Mouse (Mus musculus): ENCODE measurements around the gene Med24.
"Not testable (repeated sequence)": the region's sequence is repeated elsewhere in the genome, so short reads cannot be mapped to it uniquely, and the experiment has no call there.

Gene Med24

DNA sequence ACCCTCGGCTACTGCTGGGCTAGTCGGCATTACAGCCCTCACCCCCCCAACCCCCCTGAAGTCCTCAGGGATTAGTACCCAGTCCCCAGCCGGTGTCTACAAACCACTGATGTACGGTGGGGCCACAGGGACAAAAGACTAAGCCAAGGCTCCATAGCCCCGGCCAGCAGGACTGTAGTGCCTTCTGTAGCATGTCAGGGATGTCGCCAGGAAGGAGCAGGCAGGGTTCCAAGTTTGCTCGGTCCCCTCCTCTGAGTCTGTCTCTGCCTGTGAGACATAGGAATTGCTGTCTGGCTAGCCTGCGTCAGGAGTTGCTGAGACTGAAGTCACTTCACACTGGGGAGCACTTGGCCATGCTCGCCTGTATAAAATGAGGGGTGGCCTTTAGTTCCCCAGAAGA lies 34.9 kb downstream of the Med24 start:
- DNase-seq (ENCODE audit: low spot score in 2 of 2), result no peak

GRCm38 (mm10) chr11:98693746-98694145 lies 35.5 kb downstream of the Med24 start:
- no peak for DNase-seq (ENCODE audit: low spot score in 2 of 2)

DNA sequence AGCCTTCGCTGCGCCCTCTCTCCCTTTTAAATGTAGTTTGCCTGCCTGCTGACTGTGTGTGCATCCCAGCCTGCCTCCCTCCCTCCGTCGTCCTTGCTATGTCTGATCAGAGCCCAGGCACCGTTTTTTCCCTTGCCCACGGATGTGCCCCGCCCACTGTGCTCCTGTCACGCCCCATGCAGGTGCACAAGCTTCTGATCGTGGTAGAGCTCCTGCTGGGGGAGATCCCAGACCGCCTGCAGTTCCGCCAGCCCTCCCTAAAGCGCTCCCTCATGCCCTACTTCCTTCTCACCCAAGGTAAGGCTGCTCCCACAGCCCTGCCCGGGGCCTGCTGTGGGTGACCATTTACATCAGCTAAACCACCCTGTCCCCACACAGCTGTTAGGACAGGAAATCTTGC lies 36.0 kb downstream of the Med24 start:
- no peak for DNase-seq (ENCODE audit: low spot score in 2 of 2)

DNA sequence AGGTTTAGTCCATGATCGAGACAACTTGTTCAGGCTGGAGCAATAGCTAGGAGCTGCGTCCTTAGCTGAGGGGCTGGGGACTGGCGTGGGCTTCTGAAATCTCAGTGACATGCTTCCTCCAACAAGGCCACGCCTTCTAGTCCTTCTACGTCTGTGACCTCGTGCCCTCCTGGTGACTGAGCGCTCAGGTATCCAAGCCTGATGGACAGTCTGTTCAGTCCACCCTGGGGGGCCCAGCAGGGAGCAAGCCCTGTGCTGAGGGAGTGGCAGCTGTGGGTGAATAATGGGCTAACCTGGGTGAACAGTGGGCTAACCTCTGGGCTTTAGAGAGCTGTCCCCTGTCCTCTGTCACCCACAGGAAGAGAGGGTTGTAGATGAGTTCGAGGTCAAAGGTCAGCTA lies 41.2 kb downstream of the Med24 start:
- no peak for DNase-seq (ENCODE audit: low spot score in 2 of 2)

DNA sequence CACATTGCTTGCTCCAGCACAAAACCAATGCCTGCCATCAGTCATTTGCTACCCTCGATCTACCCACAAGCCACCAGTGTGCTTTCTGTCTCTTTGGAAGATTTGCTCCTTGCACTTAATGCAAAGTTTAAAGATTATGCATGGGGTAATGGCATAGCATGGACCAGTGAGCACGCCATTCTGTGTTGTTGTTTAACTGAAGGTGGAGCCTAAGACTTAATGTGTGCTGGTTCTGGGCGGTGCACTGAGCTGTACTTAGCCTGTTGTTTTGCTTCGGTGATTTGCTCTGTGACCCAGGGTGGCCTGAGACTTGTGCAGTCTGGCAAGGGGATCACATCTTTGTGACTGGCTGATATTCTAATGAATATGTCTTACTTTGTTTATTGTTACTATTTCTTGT lies 42.3 kb downstream of the Med24 start:
- DNase-seq (ENCODE audit: low spot score in 2 of 2), result no peak

DNA sequence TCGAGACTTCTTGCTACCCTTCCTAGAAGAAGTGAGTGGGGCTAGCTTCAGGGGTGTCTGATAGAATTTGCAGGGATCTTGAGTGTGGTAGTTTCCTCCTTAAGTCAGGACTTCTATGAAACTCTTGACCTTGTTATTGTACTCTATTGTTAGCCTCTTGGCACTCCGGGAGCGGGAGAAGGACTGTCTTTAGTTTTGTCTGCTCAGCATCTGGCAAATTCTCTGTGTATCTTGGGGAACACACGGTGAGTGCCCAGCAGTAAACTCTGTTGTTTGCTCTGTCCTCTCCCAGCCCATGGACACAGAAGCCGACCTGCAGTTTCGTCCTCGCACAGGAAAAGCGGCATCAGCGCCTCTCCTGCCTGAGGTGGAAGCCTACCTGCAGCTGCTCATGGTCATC lies 43.6 kb downstream of the Med24 start:
- no peak for DNase-seq (ENCODE audit: low spot score in 2 of 2)

- DNase-seq (ENCODE audit: low spot score in 2 of 2), result no peak
These were observed 46.4 kb downstream of the Med24 start for GRCm38 (mm10) chr11:98682811-98683210.

DNA sequence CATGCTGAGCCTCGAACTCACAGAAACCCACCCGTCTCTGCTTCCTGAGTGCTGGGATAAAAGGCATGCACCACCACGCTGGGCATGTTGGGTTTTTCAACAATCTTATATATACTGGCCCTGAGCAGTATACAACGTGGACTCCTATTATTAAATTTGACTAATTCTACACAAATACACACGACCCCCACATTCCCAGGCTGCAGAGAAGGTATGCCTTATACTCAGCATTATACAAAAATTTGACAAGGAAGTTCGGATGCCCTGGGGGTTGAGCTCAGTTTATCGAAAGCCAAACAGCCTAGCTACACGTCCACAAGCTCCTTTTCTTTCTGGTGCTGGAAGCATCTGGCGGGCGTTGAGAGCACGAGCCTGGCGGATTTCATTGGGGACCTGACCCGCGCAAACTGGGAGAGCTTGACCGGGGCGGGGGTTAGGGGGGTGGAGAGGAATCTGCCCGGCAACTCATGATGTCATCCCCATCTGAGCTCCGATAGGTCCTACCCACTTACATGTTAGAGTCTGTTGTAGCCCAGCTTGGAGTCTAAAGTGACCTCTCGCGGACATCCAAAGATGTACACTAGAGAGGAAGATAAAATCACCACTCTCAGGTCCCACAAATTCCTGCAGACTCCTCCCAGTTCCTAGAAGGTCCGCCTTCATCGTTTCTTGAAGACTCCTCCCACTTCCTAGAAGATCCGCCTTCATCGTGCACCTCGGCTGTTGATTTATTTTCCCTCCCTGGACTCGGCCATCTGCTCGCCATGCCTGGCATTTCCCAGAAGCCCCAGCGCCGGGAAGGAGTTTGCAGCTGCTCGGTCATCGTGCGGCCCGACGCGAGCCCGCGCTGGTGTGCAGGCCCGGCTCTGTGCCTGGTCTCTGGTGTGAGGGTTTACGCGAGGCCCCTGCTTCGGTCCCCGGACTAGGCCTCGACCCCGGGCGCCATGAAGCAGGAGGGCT lies 47.2 kb downstream of the Med24 start, which contains the start of gene Psmd3:
Gene Psmd3 (plus strand): TSS at position 769 of the 960 bp plus-strand sequence.
- peak; percentile 97 to 100 for DNase-seq (ENCODE audit: low spot score in 2 of 2)

- DNase-seq (ENCODE audit: low spot score in 2 of 2), result no peak
These were observed 48.0 kb downstream of the Med24 start for GRCm38 (mm10) chr11:98681186-98681585.

- DNase-seq (ENCODE audit: low spot score in 2 of 2), result not testable (repeated sequence)
These were observed 48.6 kb downstream of the Med24 start for GRCm38 (mm10) chr11:98680595-98680994.

- no peak for DNase-seq (ENCODE audit: low spot score in 2 of 2)
These were observed 49.2 kb downstream of the Med24 start for GRCm38 (mm10) chr11:98680023-98680422.

DNA sequence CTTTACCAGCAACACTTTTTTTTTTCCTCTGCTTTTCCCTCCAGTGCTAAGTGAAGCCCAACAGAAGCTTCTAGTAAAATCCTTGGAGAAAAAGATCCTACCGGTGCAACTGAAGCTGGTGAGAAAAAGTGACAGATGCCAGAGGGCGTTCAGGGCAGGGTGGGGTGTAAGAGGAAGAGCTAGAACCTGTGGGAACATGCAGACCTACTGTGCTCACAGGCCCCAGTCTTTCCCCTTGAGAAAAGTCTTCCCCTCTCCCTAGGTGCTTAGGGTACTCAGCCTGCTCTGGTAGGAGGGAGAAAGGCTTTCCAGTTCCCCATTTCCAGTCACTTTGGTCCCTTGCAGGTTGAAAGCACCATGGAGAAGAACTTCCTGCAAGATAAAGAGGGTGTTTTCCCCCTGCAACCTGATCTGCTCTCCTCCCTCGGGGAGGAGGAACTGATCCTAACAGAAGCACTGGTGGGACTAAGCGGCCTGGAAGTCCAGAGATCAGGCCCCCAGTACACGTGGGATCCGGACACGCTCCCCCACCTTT lies 53.3 kb downstream of the Med24 start:
- DNase-seq (ENCODE audit: low spot score in 2 of 2), result no peak

DNA sequence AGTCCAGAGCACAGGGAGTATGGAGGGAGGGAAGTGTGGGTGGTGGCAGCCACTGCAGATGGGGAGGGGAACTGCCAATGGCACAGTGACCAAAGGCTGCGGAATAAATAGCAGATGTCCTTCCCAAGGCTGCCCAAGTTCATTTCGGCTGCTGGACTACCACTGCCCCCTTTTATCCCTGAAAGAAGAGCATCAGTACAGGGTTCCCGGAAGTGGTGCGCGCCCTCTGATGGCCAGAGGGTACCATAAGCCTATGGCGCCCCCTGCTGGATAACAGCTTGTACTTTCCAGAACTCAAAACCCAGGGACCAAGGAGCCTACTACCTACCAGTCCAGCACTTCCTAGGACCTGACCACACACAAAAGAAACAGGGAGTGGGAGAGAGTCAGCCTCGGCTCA lies 56.1 kb downstream of the Med24 start:
- peak; percentile 43 for DNase-seq (ENCODE audit: low spot score in 2 of 2)

DNA sequence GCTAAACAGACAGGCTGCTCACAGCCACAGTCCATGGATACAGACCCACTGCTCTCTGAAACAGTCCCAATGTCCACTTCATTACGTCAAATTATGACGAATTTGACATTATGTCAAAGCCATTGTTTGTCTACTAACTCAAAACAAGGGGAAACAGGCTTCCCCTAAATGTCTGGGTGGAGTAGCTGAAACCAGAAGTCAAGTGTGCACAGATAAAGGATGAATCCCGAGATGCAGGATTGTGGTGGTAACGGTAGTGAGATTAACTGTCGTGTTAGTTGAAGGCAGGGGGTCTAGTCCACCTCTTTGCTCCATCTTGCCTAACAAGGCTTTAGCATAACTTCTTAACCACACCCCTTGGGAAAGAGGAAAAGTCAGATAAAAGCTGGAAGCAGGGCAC lies 56.8 kb downstream of the Med24 start:
- no peak for DNase-seq (ENCODE audit: low spot score in 2 of 2)

DNA sequence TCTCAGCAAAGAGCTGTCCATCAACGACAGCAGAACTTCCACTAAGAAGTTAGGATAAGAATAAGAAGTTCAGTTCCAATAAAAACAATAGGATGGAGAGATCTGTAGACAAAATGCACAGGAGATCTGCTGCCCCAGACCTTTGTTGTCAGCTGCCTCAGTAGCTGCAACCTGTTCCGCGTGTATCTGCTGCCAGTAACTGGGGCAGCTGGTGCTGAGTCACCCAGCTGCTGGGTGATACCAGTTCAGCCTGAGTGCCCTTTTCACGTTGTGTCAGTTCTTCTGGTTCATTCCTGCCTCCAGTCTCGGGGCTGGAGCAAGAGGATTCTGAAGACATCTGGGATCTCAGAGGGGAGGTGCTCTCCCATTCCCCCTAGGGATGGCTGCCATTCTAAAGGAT lies 57.4 kb downstream of the Med24 start:
- no peak for DNase-seq (ENCODE audit: low spot score in 2 of 2)

DNA sequence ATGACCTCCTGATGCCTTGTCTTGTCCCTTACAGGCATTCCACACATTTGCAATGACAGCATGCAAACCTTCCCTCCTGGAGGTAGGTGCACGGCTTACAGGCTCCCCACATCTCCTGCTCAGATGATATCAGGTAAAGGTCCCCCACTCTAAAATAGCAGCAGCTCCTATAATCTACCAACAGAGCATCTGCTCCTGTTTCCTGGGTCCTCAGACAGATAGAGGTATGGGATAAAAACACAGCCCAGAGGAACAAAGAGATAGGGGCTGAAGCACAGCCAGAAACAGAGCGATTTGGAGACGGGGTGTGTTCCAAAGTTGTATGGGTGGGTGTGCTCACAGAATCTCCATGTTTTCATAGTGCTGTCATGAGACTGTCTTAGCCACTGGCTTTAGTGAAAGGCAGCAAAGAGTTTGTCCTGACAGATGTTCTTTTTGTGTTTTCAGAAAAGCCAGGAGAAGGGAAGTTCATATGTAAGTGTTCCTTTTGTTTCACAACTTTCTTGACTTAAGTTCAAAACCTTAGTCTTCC lies 57.9 kb downstream of the Med24 start:
- DNase-seq (ENCODE audit: low spot score in 2 of 2), result no peak

DNA sequence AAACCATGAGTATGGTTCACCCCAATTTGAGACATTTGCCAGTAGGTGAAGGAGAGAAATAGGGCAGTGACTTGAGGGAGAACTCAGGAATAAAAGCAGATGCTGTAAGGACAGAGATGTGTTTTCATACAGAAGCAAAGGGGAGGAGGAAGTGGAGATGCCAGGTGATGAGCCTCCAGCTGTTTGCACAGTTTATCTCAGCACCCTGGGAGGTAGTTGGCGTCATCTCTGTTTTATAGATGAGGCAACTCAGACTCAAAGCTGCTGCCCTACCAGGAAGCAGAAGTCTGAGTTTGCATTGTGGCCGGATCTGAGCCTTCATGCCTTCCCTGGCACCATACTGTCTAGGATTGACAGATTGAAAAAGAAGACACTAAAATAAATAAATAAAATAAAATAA lies 60.3 kb downstream of the Med24 start:
- DNase-seq (ENCODE audit: low spot score in 2 of 2), result no peak

DNA sequence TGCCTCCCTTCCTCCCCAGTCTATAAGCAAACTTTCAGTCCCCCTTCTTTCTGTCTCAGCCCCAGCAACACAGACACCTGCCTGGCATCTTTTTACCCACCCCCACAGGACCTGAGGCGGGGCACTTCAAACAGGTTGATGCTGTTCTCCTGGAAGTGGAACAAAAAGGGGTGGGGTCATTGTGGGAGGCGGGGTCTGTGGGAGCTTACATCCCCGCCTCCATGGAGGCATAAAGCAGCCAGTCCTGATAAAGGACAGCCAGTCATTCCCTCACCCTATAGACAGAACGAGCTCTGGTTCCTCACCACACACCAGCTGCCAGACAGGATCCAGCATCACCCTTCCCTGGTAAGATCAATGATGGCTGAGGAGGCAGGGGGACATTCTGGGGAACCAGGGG lies 65.1 kb downstream of the Med24 start, which contains the start of gene Gsdma:
Gene Gsdma (plus strand): TSS at position 261 of the 400 bp plus-strand sequence.
- no peak for DNase-seq (ENCODE audit: low spot score in 2 of 2)

DNA sequence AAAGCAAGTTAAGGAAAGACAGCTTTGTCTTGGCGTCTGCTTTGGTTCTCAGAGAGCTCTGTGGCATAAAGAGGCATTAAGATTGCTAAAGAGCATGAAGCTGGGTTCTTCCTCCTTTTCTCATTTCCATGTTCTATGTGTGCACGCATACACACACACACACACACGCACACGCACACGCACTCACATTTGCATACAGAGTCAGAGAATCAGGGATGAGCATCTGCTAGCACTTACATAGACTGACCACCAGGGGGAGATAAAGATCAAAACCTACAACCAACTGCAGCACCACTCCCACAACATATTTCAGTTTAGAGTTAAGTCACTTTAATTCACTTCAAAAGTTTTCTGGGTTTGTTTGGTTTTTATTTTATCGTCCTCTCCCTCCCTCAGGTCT lies 68.7 kb downstream of the Med24 start:
- DNase-seq (ENCODE audit: low spot score in 2 of 2), result peak; percentile 43 to 46

DNA sequence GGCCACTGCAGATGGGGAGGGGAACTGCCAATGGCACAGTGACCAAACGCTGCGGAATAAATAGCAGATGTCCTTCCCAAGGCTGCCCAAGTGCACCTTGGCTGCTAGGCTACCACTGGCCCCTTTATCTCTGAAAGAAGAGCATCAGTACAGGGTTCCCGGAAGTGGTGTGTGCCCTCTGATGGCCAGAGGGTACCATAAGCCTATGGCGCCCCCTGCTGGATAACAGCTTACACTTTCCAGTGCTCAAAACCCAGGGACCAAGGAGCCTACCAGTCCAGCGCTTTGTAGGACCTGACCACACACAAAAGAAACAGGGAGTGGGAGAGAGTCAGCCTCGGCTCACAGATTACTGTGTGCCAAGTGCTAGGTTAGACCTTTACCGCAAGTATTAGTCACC lies 74.2 kb downstream of the Med24 start:
- peak in 1 of 2 experiments; percentile 25 for DNase-seq (ENCODE audit: low spot score in 2 of 2)

Measured in right cerebral cortex, adult 2 months (tissue).